Mouse (Mus musculus): Measurements from ENCODE around the gene Trem1. TPM values are rescaled to one million over a fixed set of nuclear protein-coding genes. Genes with fewer than 3 reads are reported as not detected.

Gene Trem1
- 0.04 and 0.16 TPM in 2 replicates for polyA plus RNA-seq (2012; rRNA removed; ENCODE audit: low replicate concordance)

DNA sequence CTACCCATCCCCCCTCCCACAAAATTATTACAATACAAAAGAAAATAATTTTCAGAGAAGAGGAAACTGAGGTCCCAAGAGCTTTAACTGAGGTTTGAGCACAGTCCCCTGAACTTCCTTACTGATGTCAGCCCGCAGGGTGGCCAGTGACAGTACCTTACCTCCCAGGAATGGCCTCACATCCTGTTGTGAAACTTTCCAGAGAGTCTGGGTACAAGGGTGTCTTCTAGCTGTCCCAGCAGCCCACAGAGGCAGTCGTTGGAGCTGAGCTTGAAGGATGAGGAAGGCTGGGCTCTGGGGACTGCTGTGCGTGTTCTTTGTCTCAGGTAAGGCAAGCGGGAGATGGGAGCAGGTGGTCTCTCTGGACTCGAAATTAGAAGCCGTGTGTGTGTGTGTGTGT lies at the start of gene Trem1:
Trem1 (plus strand) TSS at position 251 of the 400 bp plus-strand sequence.

GRCm38 (mm10) chr17:48247221-48247928 lies 14.8 kb downstream of the Trem1 start, which contains the start of gene Trem3:
Gene Trem3, plus strand, starts transcription at chr17:48247777.

GRCm38 (mm10) chr17:48263741-48264362 lies 31.3 kb downstream of the Trem1 start, which contains the start of gene Treml4:
Gene Treml4, plus strand, starts transcription at chr17:48264295.

Other genes starting within 250 kb of the Trem1 start
- gene 1700122O11Rik, start 194.5 kb upstream of the Trem1 start, polyA plus RNA-seq (2012; rRNA removed; ENCODE audit: low replicate concordance), result not detected in 2 replicates
- gene 1700067P10Rik, start 143.4 kb upstream of the Trem1 start, polyA plus RNA-seq (2012; rRNA removed; ENCODE audit: low replicate concordance), result not detected in 2 replicates
- 0.19 and 0.24 TPM in 2 replicates for gene 9830107B12Rik, start 86.5 kb upstream of the Trem1 start, polyA plus RNA-seq (2012; rRNA removed; ENCODE audit: low replicate concordance)
- gene A530064D06Rik, start 65.5 kb upstream of the Trem1 start, polyA plus RNA-seq (2012; rRNA removed; ENCODE audit: low replicate concordance), result 0.85 and 4.0 TPM in 2 replicates
- 0.20 and 0.23 TPM in 2 replicates for gene Trem3, start 15.0 kb downstream of the Trem1 start, polyA plus RNA-seq (2012; rRNA removed; ENCODE audit: low replicate concordance)
- 2.5 TPM in 2 replicates for gene Treml4, start 31.5 kb downstream of the Trem1 start, polyA plus RNA-seq (2012; rRNA removed; ENCODE audit: low replicate concordance)
- gene Treml2, start 66.7 kb downstream of the Trem1 start, polyA plus RNA-seq (2012; rRNA removed; ENCODE audit: low replicate concordance), result 21.3 and 24.8 TPM in 2 replicates
- 2.7 and 2.8 TPM in 2 replicates for gene B430306N03Rik, start 83.4 kb downstream of the Trem1 start, polyA plus RNA-seq (2012; rRNA removed; ENCODE audit: low replicate concordance)
- gene Trem2, start 113.6 kb downstream of the Trem1 start, polyA plus RNA-seq (2012; rRNA removed; ENCODE audit: low replicate concordance), result 6.0 and 8.5 TPM in 2 replicates
- gene Treml1, start 127.1 kb downstream of the Trem1 start, polyA plus RNA-seq (2012; rRNA removed; ENCODE audit: low replicate concordance), result 0.13 and 0.23 TPM in 2 replicates
- gene Nfya, start 177.1 kb downstream of the Trem1 start, polyA plus RNA-seq (2012; rRNA removed; ENCODE audit: low replicate concordance), result 84.2 and 97.2 TPM in 2 replicates
- gene Oard1, start 177.2 kb downstream of the Trem1 start, polyA plus RNA-seq (2012; rRNA removed; ENCODE audit: low replicate concordance), result 5.7 and 13.3 TPM in 2 replicates
- gene Apobec2, start 200.2 kb downstream of the Trem1 start, polyA plus RNA-seq (2012; rRNA removed; ENCODE audit: low replicate concordance), result 0.44 and 185 TPM in 2 replicates
- 0.42 and 0.45 TPM in 2 replicates for gene Tspo2, start 218.8 kb downstream of the Trem1 start, polyA plus RNA-seq (2012; rRNA removed; ENCODE audit: low replicate concordance)
- gene Unc5cl, start 222.1 kb downstream of the Trem1 start, polyA plus RNA-seq (2012; rRNA removed; ENCODE audit: low replicate concordance), result 4.6 and 5.3 TPM in 2 replicates

Measured in mammary gland, adult 2 months (tissue).